ENCODE assay signal across 10 mouse cellular contexts in genomic region chr2:28578003-28578402, GRCm38 (mm10). TPM values are rescaled to one million over a fixed set of nuclear protein-coding genes. Genes with fewer than 3 reads are reported as not detected.
DNase-seq lines count a peak whose midpoint lies in the region; ATAC-seq and TF ChIP-seq lines count a peak whose summit lies in the region.
"Had no signal": no experiment of that assay in that cellular context is flagged by ENCODE, and none has a peak within 500 bp of the region (broad histone marks: within the 10 kb centered on the region; RNA-seq: fewer than 3 reads in every experiment).

No protein-coding gene starts in this region.

- no peaks in the 10 kb centered on the region for H3K9me3 ChIP-seq in kidney, embryonic 14.5 days (ENCODE audit: control insufficient read depth, low read length)
- no peaks in the 10 kb centered on the region for H3K9me3 ChIP-seq in liver, embryonic 11.5 days (ENCODE audit: control insufficient read depth, low read length)

- H3K4me2 ChIP-seq in kidney, embryonic 14.5 days (replicated peaks; ENCODE audit: low read depth, low read length), result no peak overlapping the region
- H3K4me2 ChIP-seq in liver, embryonic 11.5 days, result no peak overlapping the region

- peak; percentile 23 for DNase-seq in kidney, adult 11 months
- DNase-seq in MN1 (ENCODE audit: low spot score), result peak; percentile 45
- peak; percentile 38 for DNase-seq in liver, embryonic 11.5 days (ENCODE audit: low spot score)
- DNase-seq in neural tube, embryonic 10.5 days (ENCODE audit: extremely low spot score, low spot score), result no peak
- DNase-seq in right cerebral cortex, postnatal 25 days, result no peak
- no peak for DNase-seq in adrenal gland, adult 2 months

- peaks cover 60% of the 10 kb centered on the region for H3K36me3 ChIP-seq in kidney, embryonic 14.5 days (ENCODE audit: control insufficient read depth, insufficient read depth, low read length)
- peaks cover 65% of the 10 kb centered on the region for H3K36me3 ChIP-seq in C2C12 (ENCODE audit: control insufficient read depth, insufficient read depth)
- peaks cover 47% of the 10 kb centered on the region for H3K36me3 ChIP-seq in liver, embryonic 11.5 days (ENCODE audit: control insufficient read depth, insufficient read depth, low read length)

- H3K27ac ChIP-seq in kidney, embryonic 14.5 days (ENCODE audit: low read depth, low read length), result no peak overlapping the region
- H3K27ac ChIP-seq in liver, embryonic 11.5 days (ENCODE audit: low read depth, low read length), result no peak overlapping the region

- TF ChIP-seq CTCF in C2C12 (IDR thresholded peaks at IDR 0.05; ENCODE audit: control insufficient read depth, insufficient read depth, insufficient read length), result peak; percentile 25

- no peaks in the 10 kb centered on the region for H3K27me3 ChIP-seq in kidney, embryonic 14.5 days (ENCODE audit: control insufficient read depth, insufficient read depth, low read length)
- no peaks in the 10 kb centered on the region for H3K27me3 ChIP-seq in C2C12 (ENCODE audit: control insufficient read depth, insufficient read depth, insufficient read length)
- no peaks in the 10 kb centered on the region for H3K27me3 ChIP-seq in liver, embryonic 11.5 days (replicated peaks; ENCODE audit: control insufficient read depth, insufficient read depth, low read length)

- 77% methylated on average over 5 of the region's 5 CpGs for WGBS in kidney, embryonic 14.5 days
- WGBS in liver, embryonic 11.5 days, result 76% methylated on average over 5 of the region's 5 CpGs

- ATAC-seq in kidney, embryonic 14.5 days (ENCODE audit: low FRiP score, low TSS enrichment), result no peak
- no peak for ATAC-seq in liver, embryonic 11.5 days (replicated peaks; ENCODE audit: low FRiP score)

- no peak overlapping the region for H3K9ac ChIP-seq in kidney, embryonic 14.5 days (ENCODE audit: low read depth, low read length)
- no peak overlapping the region for H3K9ac ChIP-seq in liver, embryonic 11.5 days (ENCODE audit: low read depth, low read length)

- no peak overlapping the region for H3K4me3 ChIP-seq in kidney, embryonic 14.5 days (ENCODE audit: low read length)
- H3K4me3 ChIP-seq in C2C12 (ENCODE audit: insufficient read depth, poor library complexity, severe bottlenecking), result no peak overlapping the region
- H3K4me3 ChIP-seq in liver, embryonic 11.5 days (ENCODE audit: low read depth, low read length), result no peak overlapping the region

- no peaks in the 10 kb centered on the region for H3K4me1 ChIP-seq in kidney, embryonic 14.5 days (ENCODE audit: control insufficient read depth, insufficient read depth, low read length)
- H3K4me1 ChIP-seq in liver, embryonic 11.5 days (replicated peaks; ENCODE audit: control insufficient read depth, insufficient read depth, low read length), result peaks cover 3% of the 10 kb centered on the region; the same call in 1 of the 2 replicates

- H3ac ChIP-seq in C2C12 (ENCODE audit: control insufficient read depth, insufficient read length, low read depth), result no peak overlapping the region

- peaks cover 29% of the 10 kb centered on the region for H3K79me2 ChIP-seq in C2C12 (ENCODE audit: control insufficient read depth, insufficient read depth)

- peaks cover 18% of the 10 kb centered on the region for H3K79me3 ChIP-seq in C2C12 (ENCODE audit: low read depth)

TF ChIP-seq in C2C12, 6 proteins besides CTCF, POLR2A, EP300 and RAD21:
- TF ChIP-seq FOSL1 (IDR thresholded peaks at IDR 0.05; ENCODE audit: insufficient read depth, low read length, poor library complexity, severe bottlenecking) (no peak), MAX (IDR thresholded peaks at IDR 0.05) (no peak), MYOD1 (IDR thresholded peaks at IDR 0.05; ENCODE audit: control insufficient read depth, insufficient read length, low read depth) (no peak), MYOG (IDR thresholded peaks at IDR 0.05; ENCODE audit: control insufficient read depth, extremely low read depth, insufficient read length) (no peak), CEBPB (IDR thresholded peaks at IDR 0.05; ENCODE audit: low read depth) (no peak), USF1 (IDR thresholded peaks at IDR 0.05; ENCODE audit: low read depth) (no peak)

RNA-seq across cellular contexts. Expression of gene Gtf3c5, which starts 5.5 kb away (rescaled TPM):
- 31.1 and 35.8 TPM in 2 replicates for polyA plus RNA-seq in kidney, embryonic 14.5 days (2014; fragmentation: Nextera tagmentation; extraction: Ambion mirVana)
- 28.1 TPM for polyA plus RNA-seq in C2C12 (2012; fragmentation: generic; extraction: Trizol)
- polyA plus RNA-seq in liver, embryonic 11.5 days (2014; fragmentation: Nextera tagmentation; extraction: Ambion mirVana), result 30.8 and 32.9 TPM in 2 replicates
- total RNA-seq in adrenal gland, adult 2 months (2021), result 10 to 100 TPM; 15.4 to 21.6 TPM
- 14.8 and 16.0 TPM in 2 replicates for polyA plus RNA-seq in adrenal gland, adult 2 months (2012; rRNA removed)

RNA-seq across cellular contexts. Expression of gene Cel, which starts 14.8 kb away (rescaled TPM):
- not detected in 2 replicates for polyA plus RNA-seq in kidney, embryonic 14.5 days (2014; fragmentation: Nextera tagmentation; extraction: Ambion mirVana)
- not detected for polyA plus RNA-seq in C2C12 (2012; fragmentation: generic; extraction: Trizol)
- not detected in 2 replicates for polyA plus RNA-seq in liver, embryonic 11.5 days (2014; fragmentation: Nextera tagmentation; extraction: Ambion mirVana)
- under 1 TPM in 1 of 2 experiments, not detected in 1; 0.14 TPM for total RNA-seq in adrenal gland, adult 2 months (2021)
- polyA plus RNA-seq in adrenal gland, adult 2 months (2012; rRNA removed), result 0.06 TPM in 1 of 2 replicates, not detected in the other
- polyA plus RNA-seq: embryonic facial prominence, embryonic 11.5 days; neural tube, embryonic 11.5 days had no signal

RNA-seq across cellular contexts. Expression of gene Gfi1b, which starts 43.8 kb away (rescaled TPM):
- 0.45 and 0.49 TPM in 2 replicates for polyA plus RNA-seq in kidney, embryonic 14.5 days (2014; fragmentation: Nextera tagmentation; extraction: Ambion mirVana)
- polyA plus RNA-seq in C2C12 (2012; fragmentation: generic; extraction: Trizol), result not detected
- polyA plus RNA-seq in liver, embryonic 11.5 days (2014; fragmentation: Nextera tagmentation; extraction: Ambion mirVana), result 143 and 151 TPM in 2 replicates
- total RNA-seq in adrenal gland, adult 2 months (2021), result not detected
- 0.15 and 0.22 TPM in 2 replicates for polyA plus RNA-seq in adrenal gland, adult 2 months (2012; rRNA removed)

Comparison
In these comparisons a context has a peak if more than half of its experiments do, and no peak if none do; other contexts are left out.
1. DNase-seq: peak in kidney, adult 11 months (single experiment), MN1 (single experiment) and liver, embryonic 11.5 days (single experiment); none in neural tube, embryonic 10.5 days (single experiment), right cerebral cortex, postnatal 25 days (single experiment) and adrenal gland, adult 2 months (single experiment).
2. RNA of gene Gfi1b, which starts 43.8 kb away (polyA plus RNA-seq): 143 to 151 TPM in liver, embryonic 11.5 days; 0.45 to 0.49 TPM in kidney, embryonic 14.5 days, 0.15 to 0.22 TPM in adrenal gland, adult 2 months and not detected in C2C12 (single experiment); every median in the first group is over 10 times any median in the second.